In genomic region chr2:70708986-70709730, GRCm38 (mm10) we compare ENCODE assay signal across 18 mouse cellular contexts. TPM values are rescaled to one million over a fixed set of nuclear protein-coding genes. Genes with fewer than 3 reads are reported as not detected.
"Had no signal": no experiment of that assay in that cellular context is flagged by ENCODE, and none has a peak within 500 bp of the region (broad histone marks: within the 10 kb centered on the region; RNA-seq: fewer than 3 reads in every experiment).

No protein-coding gene starts in this region.

- H3K4me3 ChIP-seq: layer of hippocampus, adult 2 months; limb, embryonic 10.5 days; liver, embryonic 15.5 days; midbrain, embryonic 10.5 days; myocyte; neural tube, embryonic 15.5 days had no signal

- H3K27ac ChIP-seq: kidney, postnatal 0 days; layer of hippocampus, adult 2 months; limb, embryonic 10.5 days; liver, embryonic 15.5 days; midbrain, embryonic 10.5 days; neural tube, embryonic 15.5 days had no signal

- H3K27me3 ChIP-seq: liver, embryonic 15.5 days; neural tube, embryonic 15.5 days had no signal

- DNase-seq: kidney, adult 11 months; kidney, adult 9 months; kidney, postnatal 4 days; lung, adult 2 months; lung, postnatal 36 days; midbrain, embryonic 14.5 days; right cerebral cortex, postnatal 4 days; spleen, adult 18-20 months; thymus, postnatal 14 days had no signal

RNA-seq across cellular contexts. Expression of gene Gm26558, which starts 47.2 kb away (rescaled TPM):
- total RNA-seq: layer of hippocampus, adult 2 months; left cerebral cortex, postnatal 10 days; megakaryocyte, adult 5-6 weeks had no signal
